Comparison of ENCODE assay signal across 25 mouse cellular contexts in the genomic region with DNA sequence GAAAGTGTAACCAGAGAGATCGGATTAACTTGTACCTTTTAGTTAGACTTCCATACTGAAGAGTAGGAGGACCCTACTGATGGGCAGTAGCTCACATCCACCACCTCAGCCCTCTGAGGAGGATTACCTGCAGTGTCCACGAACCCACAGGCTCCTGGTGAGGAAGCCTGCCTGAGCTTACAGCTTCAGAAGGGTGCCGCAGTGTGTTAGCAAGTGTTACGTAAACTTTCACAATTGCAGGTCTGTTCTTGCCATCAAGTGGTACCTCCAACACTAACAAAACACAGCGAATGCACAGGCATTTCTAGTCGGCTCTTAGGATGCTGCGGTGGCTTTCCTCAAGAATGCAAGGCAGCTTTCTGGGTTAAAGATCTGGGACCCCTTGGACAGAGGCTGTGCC.
DNase-seq lines count a peak whose midpoint lies in the region; ATAC-seq and TF ChIP-seq lines count a peak whose summit lies in the region.
"Had no signal": no experiment of that assay in that cellular context is flagged by ENCODE, and none has a peak within 500 bp of the region (broad histone marks: within the 10 kb centered on the region; RNA-seq: fewer than 3 reads in every experiment).

No protein-coding gene starts in this region.

- TF ChIP-seq CTCF in layer of hippocampus, adult 2 months (conservative IDR thresholded peaks at IDR 0.05): no peak

- ATAC-seq in lung, embryonic 16.5 days (ENCODE audit: low read depth): peak; percentile 43
- ATAC-seq: forebrain, postnatal 0 days; inflammation-experienced regulatory T-cells, adult 6 months had no signal

- H3K4me3 ChIP-seq in layer of hippocampus, adult 2 months: peak overlapping the region; percentile 21; the same call in 1 of the 2 replicates
- no peak overlapping the region for H3K4me3 ChIP-seq in lung, embryonic 16.5 days (ENCODE audit: low read length)
- H3K4me3 ChIP-seq: forebrain, embryonic 10.5 days; heart, embryonic 15.5 days; hindbrain, embryonic 13.5 days; limb, embryonic 13.5 days; liver, embryonic 13.5 days; neural tube, embryonic 15.5 days had no signal

- H3K36me3 ChIP-seq in lung, embryonic 16.5 days (ENCODE audit: control insufficient read depth, insufficient read depth, low read length): no peaks in the 10 kb centered on the region
- H3K36me3 ChIP-seq: forebrain, embryonic 10.5 days; heart, embryonic 15.5 days; hindbrain, embryonic 13.5 days; limb, embryonic 13.5 days; liver, embryonic 13.5 days; neural tube, embryonic 15.5 days had no signal

- H3K27ac ChIP-seq in layer of hippocampus, adult 2 months: peak overlapping the region; percentile 82
- H3K27ac ChIP-seq in lung, embryonic 16.5 days (ENCODE audit: low read length): no peak overlapping the region
- H3K27ac ChIP-seq: forebrain, embryonic 10.5 days; heart, embryonic 15.5 days; hindbrain, embryonic 13.5 days; limb, embryonic 13.5 days; liver, embryonic 13.5 days; neural tube, embryonic 15.5 days had no signal

- no peaks in the 10 kb centered on the region for H3K9me3 ChIP-seq in lung, embryonic 16.5 days (ENCODE audit: control insufficient read depth, low read length)
- H3K9me3 ChIP-seq: forebrain, embryonic 10.5 days; heart, embryonic 15.5 days; hindbrain, embryonic 13.5 days; limb, embryonic 13.5 days; liver, embryonic 13.5 days; neural tube, embryonic 15.5 days had no signal

- no peak overlapping the region for H3K9ac ChIP-seq in lung, embryonic 16.5 days (ENCODE audit: low read length)
- H3K9ac ChIP-seq: forebrain, postnatal 0 days; heart, embryonic 15.5 days; hindbrain, embryonic 13.5 days; limb, embryonic 13.5 days; liver, embryonic 13.5 days; neural tube, embryonic 15.5 days had no signal

- H3K27me3 ChIP-seq in lung, embryonic 16.5 days (ENCODE audit: control insufficient read depth, insufficient read depth, low read depth, low read length): no peaks in the 10 kb centered on the region
- H3K27me3 ChIP-seq: heart, embryonic 15.5 days; limb, embryonic 13.5 days; liver, embryonic 13.5 days; neural tube, embryonic 15.5 days had no signal

- DNase-seq in layer of hippocampus, adult 2 months (ENCODE audit: low spot score in 2 of 2): no peak
- no peak for DNase-seq in layer of hippocampus, adult 11-12 months (ENCODE audit: low spot score)
- no peak for DNase-seq in lung, postnatal 4 days
- peak; percentile 62 for DNase-seq in fat pad, adult 2 months (ENCODE audit: extremely low read depth, low read depth, low spot score)
- DNase-seq in thymus, postnatal 25 days: no peak
- DNase-seq in thymus, adult 18-20 months: no peak
- DNase-seq: adrenal gland, postnatal 25 days; cerebellum, adult 18-20 months; cerebellum, postnatal 36 days; forebrain, postnatal 0 days; gastrocnemius, postnatal 36 days; heart, postnatal 36 days; kidney, adult 18-20 months; kidney, postnatal 14 days; layer of hippocampus, postnatal 36 days; liver, embryonic 13.5 days; thymus, adult 2 months had no signal

- no peak overlapping the region; the same call in 1 of the 2 replicates for H3K4me2 ChIP-seq in lung, embryonic 16.5 days (ENCODE audit: low read depth, low read length)
- H3K4me2 ChIP-seq: heart, embryonic 15.5 days; hindbrain, embryonic 13.5 days; limb, embryonic 13.5 days; liver, embryonic 13.5 days; midbrain, embryonic 11.5 days; neural tube, embryonic 15.5 days had no signal

- 50% methylated on average over 7 of the region's 7 CpGs for WGBS in lung, embryonic 16.5 days

- H3K4me1 ChIP-seq in lung, embryonic 16.5 days (replicated peaks; ENCODE audit: control insufficient read depth, insufficient read depth, low read length): no peaks in the 10 kb centered on the region
- H3K4me1 ChIP-seq: forebrain, embryonic 10.5 days; heart, embryonic 15.5 days; hindbrain, embryonic 13.5 days; limb, embryonic 13.5 days; liver, embryonic 13.5 days; neural tube, embryonic 15.5 days had no signal
